Mouse (Mus musculus) lung, adult 2 months (tissue): ENCODE data around the gene Olfr1507. TPM values are rescaled to one million over a fixed set of nuclear protein-coding genes. Genes with fewer than 3 reads are reported as not detected.

ENCODE experiments used
- DNase-seq: peaks from one replicate; pipeline ENCODE4 v3.0.0; 2022
- H3K4me1 ChIP-seq: fragments of 200-500 bp; 2 replicates; pipeline ENCODE4 v1.6.1; 2011; ENCODE audit warnings: low read length; ENCODE audit not compliant: control insufficient read depth, insufficient read depth
- H3K4me3 ChIP-seq: fragments of 200-500 bp; replicated peaks from 2 replicates; pipeline ENCODE3; 2011; ENCODE audit warnings: low read depth, mild to moderate bottlenecking, control low read depth, low read length; ENCODE audit errors: extremely low read depth
- CTCF ChIP-seq: fragments of 200-500 bp; IDR thresholded peaks from 2 replicates; pipeline ENCODE4 v1.5.1; 2011; ENCODE audit warnings: mild to moderate bottlenecking, low read length, control low read depth; ENCODE audit not compliant: insufficient read depth
- POLR2A ChIP-seq: fragments of 200-500 bp; IDR thresholded peaks from 2 replicates; pipeline ENCODE4 v1.6.1; 2011; ENCODE audit warnings: low read depth, mild to moderate bottlenecking, control low read depth, low read length, borderline replicate concordance; ENCODE audit errors: extremely low read depth
- WGBS: fragments of 180-500 bp; shearing (Covaris S2); methylation state at CpG from one replicate; pipeline ENCODE4 v1.1.7; 2018; 5-methylcytosine and 5-hydroxymethylcytosine counted together
- polyA plus RNA-seq: library from polyadenylated mRNA; depleted of rRNA; stranded (reverse); fragments of >200 nt; gene quantifications from 2 replicates; pipeline ENCODE4 v1.2.3, GENCODE M21; 2012; rRNA removed

The Olfr1507 gene
- not detected in 2 replicates for polyA plus RNA-seq

DNA sequence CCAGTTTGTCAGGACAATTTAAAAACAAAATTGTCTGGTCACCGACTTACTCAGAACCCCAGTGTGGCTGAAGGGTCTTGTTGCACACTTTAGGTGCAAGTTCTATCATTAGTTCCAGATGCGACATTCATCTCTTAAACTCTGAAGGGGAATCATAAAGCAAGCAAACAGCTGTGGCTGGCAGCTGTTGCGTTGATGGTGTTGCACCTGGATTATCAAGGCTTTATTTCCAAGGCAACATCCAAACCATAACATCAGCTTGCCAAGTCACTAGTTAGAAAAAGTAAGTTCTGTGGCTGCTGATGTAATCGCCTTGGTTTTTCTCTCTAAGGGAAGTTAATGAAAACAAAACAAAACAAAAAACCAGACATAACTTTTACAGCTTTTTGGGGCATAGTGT lies at the start of gene Olfr1507:
Gene Olfr1507, minus strand, starts transcription at position 234 of the 400 bp plus-strand sequence.
- WGBS = 75% methylated on average over 4 of the region's 4 CpGs
- no peak within 1 kb of the TSS for H3K4me3 ChIP-seq
- no peaks in the 10 kb centered on the region for H3K4me1 ChIP-seq
- no peak for TF ChIP-seq POLR2A
- TF ChIP-seq CTCF = no peak
- no peak for DNase-seq

DNA sequence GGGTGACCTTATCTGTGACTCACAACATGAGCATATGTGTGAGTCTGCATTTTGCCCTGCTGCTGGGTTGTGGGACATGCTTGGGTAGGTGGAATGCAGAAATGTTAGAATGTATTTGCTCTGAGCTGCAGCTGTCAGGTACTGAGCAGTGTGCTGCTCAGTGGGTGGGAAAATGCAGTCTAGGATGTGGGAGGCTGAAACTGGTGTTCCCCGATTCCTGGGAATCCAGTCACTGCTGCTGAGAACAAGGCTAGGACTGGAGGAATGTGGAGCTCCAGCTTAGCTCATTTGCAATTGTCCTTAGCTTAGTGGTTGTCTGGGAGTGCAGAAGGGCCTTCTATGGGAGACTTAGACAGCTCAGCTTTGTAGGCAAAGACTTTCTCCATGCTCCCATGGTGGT lies 37.8 kb upstream of the Olfr1507 start:
- no peaks in the 10 kb centered on the region for H3K4me1 ChIP-seq
- WGBS = 88% methylated on average over 1 of the region's 1 CpGs
- no peak for TF ChIP-seq POLR2A
- TF ChIP-seq CTCF = no peak

DNA sequence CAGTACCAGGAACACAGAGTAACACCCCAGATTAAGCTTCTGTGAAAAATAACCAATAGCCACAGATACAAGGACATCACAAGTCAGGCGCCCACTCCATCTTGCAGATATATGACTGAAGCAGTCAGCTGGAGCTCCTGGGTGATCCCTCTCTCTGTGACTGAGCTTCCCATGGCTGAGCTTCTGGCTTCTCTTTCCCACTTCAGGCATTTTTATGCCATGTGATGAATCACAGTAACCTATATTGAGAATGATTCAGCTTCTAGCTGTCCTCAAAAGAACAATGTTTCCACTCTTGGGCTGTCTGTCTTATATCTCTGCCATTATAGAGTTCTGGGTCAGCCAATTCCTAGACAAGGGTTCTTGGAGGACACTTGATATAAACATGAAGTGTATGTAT lies 29.4 kb upstream of the Olfr1507 start:
- no peaks in the 10 kb centered on the region for H3K4me1 ChIP-seq
- WGBS = 85% methylated on average over 1 of the region's 1 CpGs
- TF ChIP-seq CTCF = no peak
- no peak for TF ChIP-seq POLR2A
- no peak for DNase-seq
- H3K4me3 ChIP-seq = no peak overlapping the region

More for the DNA sequence above, 37.8 kb upstream of the Olfr1507 start:
- DNase-seq = no peak
- no peak overlapping the region for H3K4me3 ChIP-seq

DNA sequence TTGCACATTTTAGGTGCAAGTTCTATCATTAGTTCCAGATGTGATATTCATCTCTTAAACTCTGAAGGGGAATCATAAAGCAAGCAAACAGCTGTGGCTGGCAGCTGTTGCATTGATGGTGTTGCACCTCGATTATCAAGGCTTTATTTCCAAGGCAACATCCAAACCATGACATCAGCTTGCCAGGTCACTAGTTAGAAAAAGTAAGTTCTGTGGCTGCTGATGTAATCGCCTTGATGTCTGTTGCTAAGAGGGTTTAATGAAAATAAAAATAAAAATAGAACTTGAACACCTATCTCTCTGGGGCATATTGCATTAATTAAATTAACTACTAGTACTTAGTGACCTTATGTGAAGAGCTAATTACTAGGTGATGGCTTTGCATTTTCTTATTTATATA lies 28.2 kb downstream of the Olfr1507 start, which contains the start of gene Olfr1508:
Gene Olfr1508, minus strand, starts transcription at position 101 of the 400 bp plus-strand sequence.
- H3K4me3 ChIP-seq = no peak within 1 kb of the TSS
- no peaks in the 10 kb centered on the region for H3K4me1 ChIP-seq
- no peak for TF ChIP-seq CTCF
- no peak for TF ChIP-seq POLR2A
- 59% methylated on average over 2 of the region's 2 CpGs for WGBS
- no peak for DNase-seq

DNA sequence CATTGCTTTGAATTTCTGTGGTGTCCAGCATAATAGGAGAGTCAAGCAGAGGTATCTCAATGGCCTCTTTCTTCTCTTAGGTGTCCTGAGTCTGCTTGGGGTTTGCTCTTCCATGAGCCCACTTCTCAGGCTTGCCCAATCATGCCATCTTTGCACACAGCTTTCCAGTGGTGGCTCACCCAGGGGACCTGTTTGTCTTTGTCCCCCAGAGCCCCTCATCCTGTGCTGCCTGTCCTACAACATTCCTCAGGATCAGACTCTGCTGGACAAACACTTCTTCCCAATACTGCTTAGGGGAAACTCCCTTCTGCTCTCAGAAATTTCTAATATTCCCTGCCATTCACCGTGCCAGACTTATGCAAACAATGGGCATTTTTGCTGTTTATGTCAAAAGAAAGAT lies 29.8 kb downstream of the Olfr1507 start:
- no peaks in the 10 kb centered on the region for H3K4me1 ChIP-seq
- WGBS = 63% methylated on average over 1 of the region's 1 CpGs
- TF ChIP-seq POLR2A (no peak), CTCF (no peak)
- no peak for DNase-seq
- H3K4me3 ChIP-seq = no peak overlapping the region

DNA sequence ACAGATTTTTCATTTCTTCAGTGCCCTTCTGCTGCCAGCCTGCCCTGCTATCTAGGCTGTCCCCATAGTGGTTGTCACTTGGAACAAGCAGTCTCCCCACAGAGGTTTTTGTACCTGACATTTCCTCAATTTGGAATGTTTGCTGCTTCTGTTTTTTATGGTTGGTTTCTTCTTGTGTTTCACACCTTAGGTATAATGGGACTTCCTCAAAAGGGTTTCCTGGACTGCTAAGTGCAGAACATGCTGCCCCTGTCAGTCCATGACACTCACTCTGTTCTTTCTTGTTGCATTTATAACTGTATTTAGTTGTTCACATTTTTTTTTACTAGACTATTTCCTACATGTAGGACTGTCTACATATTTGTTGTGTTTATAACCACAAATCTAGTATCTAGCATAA lies 33.6 kb downstream of the Olfr1507 start:
- no peak for DNase-seq
- H3K4me1 ChIP-seq = no peaks in the 10 kb centered on the region
- no peak overlapping the region for H3K4me3 ChIP-seq
- no peak for TF ChIP-seq POLR2A
- no peak for TF ChIP-seq CTCF

DNA sequence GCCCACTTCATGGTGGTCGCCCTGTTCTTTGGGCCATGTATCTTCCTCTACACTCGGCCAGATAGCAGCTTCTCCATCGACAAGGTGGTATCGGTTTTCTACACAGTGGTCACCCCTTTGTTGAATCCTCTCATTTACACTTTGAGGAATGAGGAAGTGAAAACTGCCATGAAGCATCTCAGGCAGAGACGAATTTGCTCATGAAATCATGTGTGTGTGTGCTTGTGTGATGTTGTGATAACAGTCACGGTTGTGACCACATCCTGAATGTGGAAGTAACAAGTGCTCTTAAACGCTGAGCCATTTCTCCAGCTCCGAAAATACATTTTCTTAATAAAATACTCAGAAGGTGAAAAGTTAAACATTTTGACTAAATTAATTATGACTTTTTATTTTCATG lies 44.4 kb downstream of the Olfr1507 start:
- Histone ChIP-seq H3K4me3 (no peak overlapping the region), H3K4me1 (no peaks in the 10 kb centered on the region)
- WGBS = 64% methylated on average over 8 of the region's 8 CpGs
- TF ChIP-seq CTCF = no peak
- TF ChIP-seq POLR2A = no peak
- DNase-seq = no peak

DNA sequence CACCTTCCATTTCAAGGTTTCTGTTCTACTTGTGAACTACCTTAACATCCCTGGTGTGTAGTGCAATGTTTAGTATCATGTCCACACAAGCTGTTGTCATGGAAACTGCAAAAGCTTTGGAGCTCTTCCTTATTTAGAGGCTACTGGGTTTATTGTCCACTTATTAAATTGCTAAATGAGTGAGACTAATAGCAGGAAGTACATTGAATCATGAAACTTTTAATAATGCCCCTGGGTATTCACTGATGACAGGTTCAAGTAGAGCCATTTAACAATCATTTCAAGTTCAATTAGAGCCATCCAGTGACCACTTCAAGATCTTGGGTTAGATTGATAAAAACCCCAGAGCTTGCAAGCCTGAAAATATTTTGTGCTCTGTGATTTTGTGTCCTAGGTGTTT lies 52.9 kb downstream of the Olfr1507 start, which contains the start of gene Olfr1509:
Gene Olfr1509, plus strand, starts transcription at position 301 of the 400 bp plus-strand sequence.
- DNase-seq = no peak
- TF ChIP-seq POLR2A (no peak), CTCF (no peak)
- H3K4me1 ChIP-seq = no peaks in the 10 kb centered on the region
- H3K4me3 ChIP-seq = no peak within 1 kb of the TSS

Other genes starting within 250 kb of the Olfr1507 start
- gene Chd8, start 238.0 kb downstream of the Olfr1507 start, polyA plus RNA-seq = 23.6 and 32.9 TPM in 2 replicates
- gene Tox4, start 216.6 kb downstream of the Olfr1507 start, polyA plus RNA-seq = 23.0 and 32.0 TPM in 2 replicates
- 7.7 and 13.0 TPM in 2 replicates for gene Rab2b, start 216.2 kb downstream of the Olfr1507 start, polyA plus RNA-seq
- 20.3 and 22.7 TPM in 2 replicates for gene Mettl3, start 190.6 kb downstream of the Olfr1507 start, polyA plus RNA-seq
- gene Sall2, start 167.0 kb downstream of the Olfr1507 start, polyA plus RNA-seq = 6.3 and 8.1 TPM in 2 replicates
- gene Olfr1513, start 139.3 kb downstream of the Olfr1507 start, polyA plus RNA-seq = not detected in 2 replicates
- not detected in 2 replicates for gene Olfr1512, start 116.6 kb downstream of the Olfr1507 start, polyA plus RNA-seq
- not detected in 2 replicates for gene Olfr1511, start 98.4 kb downstream of the Olfr1507 start, polyA plus RNA-seq
- not detected in 2 replicates for gene Olfr1510, start 81.4 kb downstream of the Olfr1507 start, polyA plus RNA-seq
- gene Olfr1509, start 52.8 kb downstream of the Olfr1507 start, polyA plus RNA-seq = not detected in 2 replicates
- not detected in 2 replicates for gene Olfr1508, start 28.3 kb downstream of the Olfr1507 start, polyA plus RNA-seq